Mouse (Mus musculus) kidney, postnatal 0 days (tissue): Measurements from ENCODE around the gene A730049H05Rik. TPM values are rescaled to one million over a fixed set of nuclear protein-coding genes. Genes with fewer than 3 reads are reported as not detected.
A peak's percentile ranks its signal among the peaks of the same experiment; 100 is the strongest.

Source experiments
- ATAC-seq: fragments of 200-750 bp; cut with Nextera tagmentation; replicated peaks from 2 replicates; pipeline ENCODE4 v1.8.0; 2017; ENCODE audit warnings: low read depth, moderate number of reproducible peaks, moderate TSS enrichment, moderate library complexity; ENCODE audit not compliant: low FRiP score
- DNase-seq: peaks from one replicate; pipeline ENCODE4 v3.0.0-alpha.2; 2016; ENCODE audit warnings: low spot score
- H3K27ac ChIP-seq: fragments of 300-500 bp; sonication (generic); 2 replicates; pipeline ENCODE4 v1.5.1; 2014; ENCODE audit warnings: mild to moderate bottlenecking
- H3K27me3 ChIP-seq: fragments of 300-500 bp; sonication (generic); 2 replicates; pipeline ENCODE4 v1.6.1; 2014; ENCODE audit warnings: low read length, mixed read lengths; ENCODE audit not compliant: insufficient read depth
- H3K36me3 ChIP-seq: fragments of 300-500 bp; sonication (generic); 2 replicates; pipeline ENCODE4 v1.6.1; 2014; ENCODE audit warnings: low read length, mixed read lengths; ENCODE audit not compliant: insufficient read depth
- H3K4me1 ChIP-seq: fragments of 300-500 bp; sonication (generic); replicated peaks from 2 replicates; pipeline ENCODE4 v1.6.1; 2014; ENCODE audit warnings: antibody characterized with exemption, low read length, mixed read lengths; ENCODE audit not compliant: insufficient read depth
- H3K4me2 ChIP-seq: fragments of 300-500 bp; sonication (generic); 2 replicates; pipeline ENCODE4 v1.6.1; 2014; ENCODE audit warnings: mild to moderate bottlenecking, low read length, moderate library complexity, mixed read lengths
- H3K4me3 ChIP-seq: fragments of 300-500 bp; sonication (generic); replicated peaks from 2 replicates; pipeline ENCODE4 v1.5.1; 2014; ENCODE audit warnings: low read depth, low read length
- H3K9ac ChIP-seq: fragments of 300-500 bp; sonication (generic); 2 replicates; pipeline ENCODE4 v1.6.1; 2014; ENCODE audit warnings: low read depth, low read length
- H3K9me3 ChIP-seq: fragments of 300-500 bp; sonication (generic); replicated peaks from 2 replicates; pipeline ENCODE4 v1.6.1; 2016; ENCODE audit warnings: low read length, inconsistent platforms, mixed read lengths
- CTCF ChIP-seq: IDR thresholded peaks from 2 replicates; pipeline ENCODE4 v1.5.1; 2016; ENCODE audit warnings: antibody characterized with exemption, low read depth, mild to moderate bottlenecking, moderate library complexity
- WGBS: fragments of 180-500 bp; shearing (Covaris S2); extraction: QIAGEN DNeasy Blood & Tissue Kit; methylation state at CpG from one replicate; pipeline ENCODE4 v1.1.7; 2014; 5-methylcytosine and 5-hydroxymethylcytosine counted together
- polyA plus RNA-seq: library from polyadenylated mRNA; unstranded; fragments of >200 nt; fragmentation: Nextera tagmentation; extraction: Ambion mirVana; gene quantifications from 2 replicates; pipeline ENCODE4 v1.2.1, GENCODE M21; 2015

Gene A730049H05Rik
- polyA plus RNA-seq, 1 experiment from 2014 or later, result 7.1 TPM

DNA sequence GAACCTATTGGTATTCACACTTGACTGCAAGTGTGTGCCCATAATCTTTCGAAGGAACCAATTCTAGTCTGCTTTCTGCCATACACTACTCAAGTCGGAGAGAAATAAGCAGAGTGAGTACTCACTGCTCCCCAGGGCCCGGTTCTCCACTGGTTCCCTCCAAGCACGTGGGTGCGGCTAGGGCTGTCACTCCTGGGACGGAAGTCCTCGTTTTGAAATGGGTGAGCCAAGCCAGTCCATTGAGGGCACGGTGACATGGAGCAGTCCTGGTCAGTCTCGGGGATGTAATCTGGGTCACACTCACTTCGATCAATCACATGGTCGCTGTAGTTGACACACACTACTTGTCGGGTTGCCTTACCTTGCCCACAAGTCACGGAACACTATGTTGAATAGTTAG lies 41.5 kb downstream of the A730049H05Rik start:
- no peaks in the 10 kb centered on the region for H3K9me3 ChIP-seq
- H3K36me3 ChIP-seq, result peaks cover 29% of the 10 kb centered on the region; the same call in 1 of the 2 replicates
- H3K4me1 ChIP-seq, result peaks cover 6% of the 10 kb centered on the region
- no peak overlapping the region for H3K9ac ChIP-seq
- ATAC-seq, result no peak
- peak overlapping the region; percentile 76 for H3K27ac ChIP-seq
- no peak overlapping the region for H3K4me2 ChIP-seq
- TF ChIP-seq CTCF, result no peak
- H3K27me3 ChIP-seq, result no peaks in the 10 kb centered on the region
- no peak for DNase-seq
- 88% methylated on average over 13 of the region's 13 CpGs for WGBS
- H3K4me3 ChIP-seq, result no peak overlapping the region

DNA sequence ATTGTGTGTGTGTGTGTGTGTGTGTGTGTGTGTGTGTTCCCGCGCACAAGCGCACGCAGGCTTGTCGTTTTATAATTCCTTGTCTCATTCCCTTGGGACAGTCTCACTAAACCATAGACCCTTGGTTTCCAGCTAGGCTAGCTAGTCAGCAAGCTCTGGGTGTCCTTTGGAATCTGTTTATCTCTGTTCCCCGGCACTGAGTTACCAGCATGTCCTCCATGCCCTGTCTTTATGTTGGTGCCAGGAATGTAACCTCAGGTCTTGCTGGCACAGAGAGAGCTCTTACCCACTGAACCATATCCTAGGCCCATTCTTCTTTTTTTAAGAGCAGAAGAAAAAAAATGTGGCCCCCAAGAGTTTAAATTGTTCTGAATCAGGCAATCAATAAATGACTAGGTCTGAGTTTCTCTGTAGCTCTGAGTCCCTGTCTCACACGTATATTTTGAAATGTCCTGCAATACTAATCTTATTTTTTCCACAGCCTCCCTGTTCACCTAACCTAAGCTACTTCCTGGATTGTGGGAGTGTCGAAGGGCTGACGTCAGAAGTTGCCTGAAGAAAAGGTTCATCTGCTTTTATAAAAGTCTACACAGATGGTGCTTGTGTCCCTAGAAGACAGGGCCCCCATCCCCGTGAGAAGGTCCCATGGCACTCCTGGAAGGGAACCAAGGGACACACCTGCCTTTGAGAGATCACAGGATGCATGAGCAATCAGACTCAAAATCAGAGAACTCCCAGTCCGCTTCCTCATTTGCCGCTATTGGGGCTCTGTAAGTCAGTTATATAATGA lies 42.6 kb downstream of the A730049H05Rik start:
- H3K4me2 ChIP-seq, result no peak overlapping the region
- H3K4me3 ChIP-seq, result no peak overlapping the region
- ATAC-seq (peak; percentile 83), DNase-seq (peak; percentile 34)
- H3K4me1 ChIP-seq, result peaks cover 6% of the 10 kb centered on the region
- H3K9me3 ChIP-seq, result no peaks in the 10 kb centered on the region
- peaks cover 26% of the 10 kb centered on the region; the same call in 1 of the 2 replicates for H3K36me3 ChIP-seq
- no peak overlapping the region for H3K9ac ChIP-seq
- H3K27ac ChIP-seq, result peak overlapping the region; percentile 76
- H3K27me3 ChIP-seq, result no peaks in the 10 kb centered on the region
- no peak for TF ChIP-seq CTCF
- 64% methylated on average over 12 of the region's 12 CpGs for WGBS

DNA sequence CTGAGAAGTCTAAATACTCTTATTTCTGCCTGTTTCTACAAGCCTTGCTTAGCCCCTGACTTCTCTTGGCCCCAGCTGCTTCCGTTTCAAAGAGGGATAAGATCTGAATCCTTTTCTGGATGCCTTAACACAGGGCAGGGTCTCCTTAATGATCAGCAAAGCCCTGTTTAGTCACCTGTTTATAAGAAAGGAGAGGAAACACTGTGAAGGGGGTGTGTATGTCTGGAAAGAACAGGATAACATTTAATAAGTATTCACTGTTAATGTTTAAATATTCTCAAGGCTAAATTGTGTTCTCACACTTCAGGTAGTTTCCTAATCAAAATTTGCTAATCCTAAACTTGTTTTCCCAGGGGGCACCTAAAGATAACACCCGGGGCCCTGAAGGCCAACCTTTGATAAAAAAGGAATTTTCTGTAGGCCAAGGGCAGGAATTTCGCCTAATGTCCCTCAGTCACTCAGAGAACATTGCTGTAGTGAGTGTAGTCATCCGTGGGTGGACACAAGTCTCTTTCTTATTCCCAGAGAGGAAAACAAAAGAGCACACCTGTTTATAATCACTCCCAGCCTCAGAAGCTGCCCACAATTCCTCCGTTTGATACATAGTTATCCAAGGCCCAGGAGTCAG lies 44.1 kb downstream of the A730049H05Rik start:
- H3K27ac ChIP-seq, result peak overlapping the region; percentile 76
- peaks cover 28% of the 10 kb centered on the region; the same call in 1 of the 2 replicates for H3K36me3 ChIP-seq
- ATAC-seq, result peak; percentile 44; the same call in 1 of the 2 replicates
- H3K4me2 ChIP-seq, result no peak overlapping the region
- H3K9ac ChIP-seq, result no peak overlapping the region
- 50% methylated on average over 5 of the region's 5 CpGs for WGBS
- H3K9me3 ChIP-seq, result no peaks in the 10 kb centered on the region
- peaks cover 6% of the 10 kb centered on the region for H3K4me1 ChIP-seq
- H3K4me3 ChIP-seq, result no peak overlapping the region
- H3K27me3 ChIP-seq, result no peaks in the 10 kb centered on the region
- DNase-seq, result no peak
- TF ChIP-seq CTCF, result no peak

DNA sequence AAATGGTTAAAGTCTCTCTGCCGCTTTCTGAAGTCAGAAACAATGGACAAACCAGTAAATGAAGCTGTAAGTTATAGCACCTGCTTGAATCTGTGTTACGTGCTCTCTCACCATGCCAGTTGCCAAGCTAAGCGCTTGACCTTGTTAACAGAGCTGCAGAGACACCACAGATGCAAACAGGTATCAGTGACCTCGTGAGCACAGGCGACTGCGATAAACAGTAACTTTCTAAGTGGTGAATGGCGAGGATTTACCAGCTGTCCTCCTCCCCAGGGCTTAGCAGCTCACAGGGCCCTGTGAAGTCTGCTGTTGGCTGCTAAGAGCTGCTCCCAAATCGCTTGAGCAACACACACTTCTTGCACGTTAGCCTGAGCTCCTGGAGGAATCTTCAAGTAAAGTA lies 46.3 kb downstream of the A730049H05Rik start:
- H3K4me1 ChIP-seq, result peaks cover 6% of the 10 kb centered on the region
- peaks cover 28% of the 10 kb centered on the region for H3K36me3 ChIP-seq
- ATAC-seq, result no peak
- WGBS, result 78% methylated on average over 9 of the region's 9 CpGs
- DNase-seq, result no peak
- H3K9me3 ChIP-seq, result no peaks in the 10 kb centered on the region
- TF ChIP-seq CTCF, result no peak
- no peak overlapping the region for H3K27ac ChIP-seq
- H3K4me2 ChIP-seq, result no peak overlapping the region
- H3K27me3 ChIP-seq, result no peaks in the 10 kb centered on the region
- no peak overlapping the region for H3K4me3 ChIP-seq
- no peak overlapping the region for H3K9ac ChIP-seq

DNA sequence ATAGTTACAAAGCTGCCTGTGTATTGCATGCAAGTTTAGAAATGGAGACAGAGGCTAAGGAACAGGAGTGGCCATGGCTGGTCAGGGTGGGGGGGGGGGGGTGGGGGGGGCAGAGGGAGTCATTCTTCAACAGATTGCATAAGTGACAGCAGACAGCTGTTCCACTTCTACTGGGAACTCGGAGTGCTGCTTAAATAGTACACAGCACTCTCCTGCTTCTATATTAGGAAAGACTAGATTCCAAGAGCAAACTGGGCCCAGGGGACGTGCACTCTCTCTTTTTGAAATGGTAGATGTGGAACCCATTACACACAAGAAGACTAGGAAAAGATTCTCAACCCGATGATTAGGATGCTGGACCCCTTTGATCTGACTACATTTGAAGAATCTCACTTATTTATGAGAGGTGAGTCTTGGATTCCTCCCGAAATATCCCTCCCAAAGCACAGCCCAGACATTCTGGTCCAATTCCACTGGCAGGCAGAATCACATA lies 52.9 kb downstream of the A730049H05Rik start, which contains the start of gene Gm15737:
Gene Gm15737, plus strand, starts transcription at position 269 of the 493 bp plus-strand sequence.
- Histone ChIP-seq H3K4me3 (no peak within 1 kb of the TSS), H3K9ac (0 out of 2 replicates have a peak within 1 kb of the TSS, but pooled peaks have one; percentile 0), H3K4me2 (no peak within 1 kb of the TSS), H3K27me3 (no peaks in the 10 kb centered on the region), H3K9me3 (no peaks in the 10 kb centered on the region), H3K4me1 (peaks cover 12% of the 10 kb centered on the region; the same call in 1 of the 2 replicates), H3K36me3 (peaks cover 29% of the 10 kb centered on the region), H3K27ac (peak within 1 kb of the TSS; percentile 80)
- no peak for ATAC-seq
- DNase-seq, result peak; percentile 84
- 47% methylated on average over 4 of the region's 4 CpGs for WGBS
- TF ChIP-seq CTCF, result no peak

DNA sequence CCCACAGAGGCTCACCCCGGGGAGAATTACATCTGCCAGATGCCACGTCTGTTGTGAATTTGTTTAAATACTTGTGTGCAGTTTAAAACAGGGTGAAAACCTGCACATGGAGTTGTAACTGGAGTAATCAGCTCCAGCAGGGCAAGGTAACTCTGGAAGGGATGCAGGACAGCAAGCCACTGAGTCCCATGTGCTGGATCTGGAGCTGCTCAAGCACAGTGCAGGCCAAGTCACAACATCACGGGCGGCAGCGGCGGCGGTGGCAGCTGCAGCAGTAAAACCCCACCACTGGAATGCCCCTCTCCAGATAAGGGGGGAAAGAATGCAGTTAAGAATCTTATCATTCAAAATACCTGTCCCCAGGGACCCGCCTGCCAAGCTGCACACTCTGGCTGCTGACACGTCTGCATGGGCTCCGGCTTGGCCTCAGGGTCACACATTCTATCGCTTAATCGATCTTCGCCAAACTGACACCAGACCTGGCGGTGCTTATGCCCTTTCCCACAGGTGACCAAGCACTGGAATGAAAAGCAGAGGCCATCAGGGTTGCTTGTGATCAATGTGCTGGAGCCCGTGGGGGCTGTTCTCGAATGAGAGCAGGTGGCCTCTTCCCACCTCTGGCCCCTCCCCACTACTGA lies 53.4 kb downstream of the A730049H05Rik start:
- peaks cover 29% of the 10 kb centered on the region for H3K36me3 ChIP-seq
- DNase-seq, result no peak
- 45% methylated on average over 16 of the region's 16 CpGs for WGBS
- H3K4me1 ChIP-seq, result peaks cover 12% of the 10 kb centered on the region; the same call in 1 of the 2 replicates
- no peaks in the 10 kb centered on the region for H3K27me3 ChIP-seq
- ATAC-seq, result no peak
- H3K9me3 ChIP-seq, result no peaks in the 10 kb centered on the region
- no peak for TF ChIP-seq CTCF
- 0 out of 2 replicates have a peak overlapping the region, but pooled peaks have one; percentile 0 for H3K9ac ChIP-seq
- H3K4me3 ChIP-seq, result no peak overlapping the region
- H3K4me2 ChIP-seq, result no peak overlapping the region
- H3K27ac ChIP-seq, result peak overlapping the region; percentile 80
